Mouse (Mus musculus) neutrophil, adult 5-6 weeks (primary cell): ENCODE measurements around the gene Actg1. TPM values are rescaled to one million over a fixed set of nuclear protein-coding genes. Genes with fewer than 3 reads are reported as not detected.
"Not testable (repeated sequence)": the region's sequence is repeated elsewhere in the genome, so short reads cannot be mapped to it uniquely, and the experiment has no call there.

Experiments
- ATAC-seq: fragments of 151-379, 151-347 bp; 2 replicates; pipeline ENCODE4 v1.8.0; 2017; ENCODE audit warnings: mild to moderate bottlenecking, moderate TSS enrichment; ENCODE audit not compliant: insufficient number of reproducible peaks, poor library complexity, low FRiP score, severe bottlenecking; ENCODE audit errors: extremely low read depth
- total RNA-seq: library from RNA; stranded (forward); fragments of 200-1000 nt; gene quantifications from 2 replicates; pipeline ENCODE4 v1.2.3, GENCODE M21; 2017

Gene Actg1
- total RNA-seq, 1 experiment from 2014 or later: 1,411 TPM

DNA sequence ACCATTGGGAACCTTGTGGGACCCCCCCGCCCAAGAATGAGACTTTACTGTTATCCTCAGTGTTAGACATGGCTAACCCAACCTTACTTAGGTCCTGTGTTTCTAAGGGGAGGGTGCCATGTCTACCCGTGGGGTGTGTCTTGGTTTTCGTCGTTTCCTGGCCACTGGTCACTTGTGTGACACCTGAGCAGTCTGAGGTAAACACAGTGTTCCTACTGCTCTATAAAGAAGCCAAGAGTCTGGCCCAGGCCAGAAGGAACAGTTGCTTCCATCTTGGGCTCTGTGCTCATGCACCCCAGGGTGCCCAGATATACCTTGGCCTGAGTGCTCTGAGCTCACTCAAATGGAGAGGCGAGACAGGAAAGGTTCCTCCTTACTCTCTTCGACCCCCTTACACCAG, 14.5 kb upstream of the Actg1 start:
- ATAC-seq: no peak

DNA sequence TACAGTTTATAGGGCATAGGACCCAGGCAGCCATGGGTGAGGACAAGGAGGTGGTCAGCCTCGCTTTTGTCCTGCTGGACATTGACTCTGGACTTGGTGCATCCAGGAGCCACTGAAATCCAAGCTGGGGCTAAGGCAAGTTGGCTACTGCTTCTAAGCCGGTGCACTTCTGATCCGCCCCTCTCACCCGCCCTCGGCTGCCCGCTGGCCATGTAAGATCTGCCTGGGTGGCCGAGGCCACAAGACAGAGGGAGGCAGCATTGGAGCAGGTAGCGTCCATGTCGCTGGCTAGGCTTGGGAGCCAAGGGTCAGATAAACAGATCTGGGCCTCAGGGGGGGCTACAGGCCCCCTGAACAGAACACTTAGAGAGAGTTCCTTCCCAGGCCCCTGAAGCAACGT, 13.0 kb upstream of the Actg1 start, which contains the start of gene Fscn2:
Fscn2 (plus strand) TSS at position 240 of the 400 bp plus-strand sequence.
- no peak for ATAC-seq

DNA sequence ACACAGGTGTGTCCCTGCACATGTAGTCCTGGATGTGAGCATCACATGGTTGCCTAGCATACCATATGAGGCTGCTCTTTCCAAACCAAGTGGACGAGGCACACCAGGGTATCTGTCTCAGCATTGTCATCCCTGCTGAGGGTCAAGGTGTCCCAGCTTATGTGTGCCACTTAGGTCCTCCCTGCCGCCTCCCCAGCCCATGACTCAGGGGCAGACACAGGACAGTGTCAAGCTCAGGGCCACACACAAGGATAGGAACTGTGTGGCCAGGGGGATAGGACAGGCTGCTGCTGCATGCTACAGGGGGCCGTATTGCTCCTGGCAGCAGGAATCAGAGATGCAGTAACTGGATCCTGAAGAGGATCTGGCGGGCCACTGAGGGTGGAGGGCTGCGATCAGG, 12.4 kb upstream of the Actg1 start:
- no peak for ATAC-seq

DNA sequence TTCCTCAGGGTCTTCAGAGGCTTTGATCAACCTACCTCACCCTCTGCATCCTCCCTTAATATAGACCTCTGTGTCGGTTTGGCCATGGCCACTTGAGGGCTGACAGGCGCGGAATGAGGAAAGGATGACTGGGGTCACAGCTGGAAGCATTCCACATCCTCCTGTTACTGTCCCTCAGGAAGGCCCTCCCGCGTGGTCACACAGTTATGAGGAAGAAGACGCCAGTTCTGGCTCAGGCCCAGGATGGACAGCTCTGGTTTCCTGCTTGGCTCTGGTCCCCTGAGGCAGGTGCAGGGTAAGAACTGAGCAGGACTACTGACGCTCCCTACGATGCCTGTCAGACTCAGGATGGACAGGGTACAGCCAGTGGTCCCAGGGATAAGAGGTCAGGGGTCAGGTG, 11.7 kb upstream of the Actg1 start:
- no peak for ATAC-seq

DNA sequence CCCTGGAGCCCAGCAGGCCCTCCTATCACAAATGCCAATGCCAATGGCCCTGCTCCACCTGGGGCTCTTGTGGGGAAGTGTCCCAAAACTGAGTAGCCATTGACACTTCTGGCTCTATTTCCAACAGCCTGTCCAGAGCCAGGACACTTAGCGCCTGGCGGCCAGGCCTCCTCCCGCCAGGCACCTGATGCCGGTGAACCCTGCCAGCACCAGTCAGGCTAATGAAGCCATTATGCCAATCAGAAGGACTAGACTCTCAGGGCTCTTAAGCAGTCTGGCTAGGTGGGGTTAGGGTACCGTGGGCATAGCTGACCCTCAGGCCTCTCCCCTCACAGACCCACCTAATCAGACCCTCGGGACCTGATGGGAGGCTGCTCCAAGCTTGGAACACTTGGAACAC, 11.0 kb upstream of the Actg1 start:
- ATAC-seq: no peak

DNA sequence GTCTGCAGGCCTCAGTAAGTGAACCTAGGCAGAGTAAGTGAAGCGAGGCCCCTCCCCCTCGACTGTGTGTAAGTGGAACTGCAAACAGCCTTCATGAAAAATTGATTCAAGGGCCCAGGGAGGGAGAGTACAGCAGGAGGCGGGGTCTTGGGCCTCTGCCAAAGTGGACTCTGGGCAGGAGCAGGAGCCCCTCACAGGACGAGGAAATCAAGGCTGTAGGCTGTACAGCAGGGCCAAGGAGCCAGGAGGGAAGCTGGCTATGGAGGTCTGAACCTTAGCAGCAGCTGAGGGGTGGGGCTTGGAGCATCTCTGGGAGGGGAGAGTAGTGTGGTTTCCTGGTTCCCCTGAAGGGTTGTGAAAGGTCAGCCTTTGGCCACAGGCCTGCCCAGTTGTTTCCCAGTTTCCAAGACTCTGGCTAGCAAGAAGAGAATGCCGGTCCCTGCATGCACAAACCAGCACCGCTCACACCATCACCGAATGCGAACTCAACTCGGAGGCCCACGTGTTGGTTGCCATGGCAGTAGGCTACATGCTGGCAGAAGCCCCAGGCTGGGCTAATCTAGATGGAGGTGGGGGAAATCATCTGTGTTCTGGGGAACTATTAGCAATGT, 9.6 kb upstream of the Actg1 start:
- peak; percentile 21; the same call in 1 of the 2 replicates for ATAC-seq

DNA sequence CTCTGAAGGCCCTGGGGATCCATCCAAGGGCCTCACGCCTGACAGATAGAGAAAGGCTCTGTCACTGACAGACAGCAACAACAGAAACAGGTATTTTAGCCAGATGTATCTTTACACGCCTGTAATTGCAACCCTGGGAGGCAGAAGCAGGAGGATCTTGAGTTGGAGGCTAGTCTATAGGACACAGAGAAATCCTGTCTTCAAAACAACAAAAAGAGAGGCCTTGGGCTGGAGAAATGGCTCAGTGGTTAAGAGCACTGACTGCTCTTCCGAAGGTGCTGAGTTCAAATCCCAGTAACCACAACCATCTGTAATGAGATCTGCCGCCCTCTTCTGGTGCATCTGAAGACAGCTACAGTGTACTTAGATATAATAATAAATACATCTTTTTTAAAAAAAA, 8.6 kb upstream of the Actg1 start:
- no peak for ATAC-seq

DNA sequence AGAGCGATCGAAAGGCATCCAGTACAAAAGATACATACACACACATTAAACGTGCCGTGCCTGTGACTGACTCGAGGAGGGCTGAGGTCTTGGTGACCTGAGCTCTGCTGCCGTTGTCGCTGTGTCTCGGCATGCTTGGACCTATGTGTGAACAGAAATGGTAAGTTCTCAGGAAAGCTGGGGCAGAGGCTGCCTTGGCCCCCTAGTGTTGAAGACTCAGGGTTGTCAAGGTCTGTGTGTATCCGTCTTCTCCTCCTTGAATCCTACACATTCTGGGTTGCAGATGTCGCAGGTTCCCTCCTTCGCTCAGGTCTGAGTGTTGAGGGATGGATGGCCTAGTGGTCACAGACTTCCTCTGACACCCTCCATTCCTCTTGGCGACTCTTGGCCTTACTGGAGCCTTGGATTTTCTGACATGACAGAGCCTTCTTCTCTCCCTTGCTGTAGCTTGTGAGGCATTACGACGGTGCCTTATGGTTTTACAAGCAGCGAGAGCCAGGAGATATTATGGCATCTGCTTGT, 8.0 kb upstream of the Actg1 start:
- ATAC-seq: no peak

DNA sequence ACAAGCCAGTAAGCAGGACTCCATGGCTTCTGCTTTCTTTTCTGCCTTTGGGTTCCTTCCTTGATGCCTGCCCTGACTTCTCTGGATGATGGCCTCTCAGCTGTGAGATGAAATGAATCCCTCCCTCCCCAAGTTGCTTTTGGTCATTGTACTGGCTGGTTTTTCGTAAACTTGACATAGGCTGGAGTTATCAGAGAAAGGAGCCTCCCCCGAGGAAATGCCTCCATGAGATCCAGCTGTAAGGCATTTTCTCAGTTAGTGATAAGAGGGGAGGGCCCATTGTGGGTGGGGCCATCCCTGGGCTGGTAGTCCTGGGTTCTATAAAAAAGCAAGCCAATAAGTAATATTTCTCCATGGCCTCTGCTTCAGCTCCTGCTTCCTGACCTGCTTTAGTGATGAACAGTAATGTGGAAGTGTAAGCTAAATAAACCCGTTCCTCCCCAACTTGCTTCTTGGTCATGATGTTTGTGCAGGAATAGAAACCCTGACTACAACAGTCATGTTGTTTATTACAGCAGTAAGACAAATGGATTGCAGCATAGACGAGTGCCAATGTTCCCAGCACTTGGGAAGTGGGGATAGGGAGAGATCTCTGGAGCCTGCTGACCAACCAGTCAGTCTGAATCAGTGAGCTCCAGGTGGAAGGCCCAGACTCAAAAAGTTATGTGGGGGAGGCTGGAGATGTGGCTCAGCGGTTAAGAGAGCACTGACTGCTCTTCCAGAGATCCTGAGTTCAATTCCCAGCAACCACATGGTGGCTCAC, 7.1 kb upstream of the Actg1 start:
- ATAC-seq: no peak

DNA sequence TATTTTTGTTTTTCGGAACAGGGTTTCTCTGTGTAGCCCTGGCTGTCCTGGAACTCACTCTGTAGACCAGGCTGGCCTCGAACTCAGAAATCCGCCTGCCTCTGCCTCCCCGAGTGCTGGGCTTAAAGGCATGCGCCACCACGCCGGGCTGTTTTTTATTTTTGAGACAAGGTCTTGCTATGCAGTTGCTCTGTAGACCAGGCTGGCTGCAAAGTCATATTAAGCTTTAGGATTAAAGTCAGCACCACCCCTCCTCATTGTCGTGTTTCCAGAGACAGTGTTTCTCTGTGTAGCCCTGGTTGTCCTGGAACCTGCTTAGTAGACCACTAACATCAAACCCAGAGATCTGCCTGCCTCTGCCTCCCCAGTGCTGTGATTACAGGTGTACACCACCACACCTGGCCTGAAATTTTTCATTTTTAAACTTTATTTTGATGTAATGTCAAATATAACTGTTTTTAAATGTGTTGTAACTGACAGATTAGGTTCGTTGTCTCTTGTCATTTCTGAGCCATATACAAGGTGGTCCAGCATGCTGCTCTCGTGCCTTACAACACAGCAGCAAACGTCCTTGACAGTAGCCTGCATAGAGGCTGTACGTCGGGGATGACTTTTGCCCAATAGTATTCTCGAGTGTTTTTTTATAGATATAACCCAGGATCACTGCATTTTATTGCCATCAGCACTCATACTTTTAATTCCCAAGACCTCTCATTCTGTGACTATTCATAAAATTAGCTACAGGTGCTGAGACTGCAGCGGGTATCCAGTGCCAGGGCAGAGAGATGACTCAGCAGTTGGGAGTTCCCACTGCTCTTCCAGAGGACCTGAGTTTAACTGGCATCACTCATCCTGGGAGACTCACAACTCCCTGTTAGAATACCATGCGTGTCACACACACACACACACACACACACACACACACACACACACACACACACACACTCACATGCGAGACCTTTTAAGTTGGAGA, 6.2 kb upstream of the Actg1 start:
- ATAC-seq: no peak

DNA sequence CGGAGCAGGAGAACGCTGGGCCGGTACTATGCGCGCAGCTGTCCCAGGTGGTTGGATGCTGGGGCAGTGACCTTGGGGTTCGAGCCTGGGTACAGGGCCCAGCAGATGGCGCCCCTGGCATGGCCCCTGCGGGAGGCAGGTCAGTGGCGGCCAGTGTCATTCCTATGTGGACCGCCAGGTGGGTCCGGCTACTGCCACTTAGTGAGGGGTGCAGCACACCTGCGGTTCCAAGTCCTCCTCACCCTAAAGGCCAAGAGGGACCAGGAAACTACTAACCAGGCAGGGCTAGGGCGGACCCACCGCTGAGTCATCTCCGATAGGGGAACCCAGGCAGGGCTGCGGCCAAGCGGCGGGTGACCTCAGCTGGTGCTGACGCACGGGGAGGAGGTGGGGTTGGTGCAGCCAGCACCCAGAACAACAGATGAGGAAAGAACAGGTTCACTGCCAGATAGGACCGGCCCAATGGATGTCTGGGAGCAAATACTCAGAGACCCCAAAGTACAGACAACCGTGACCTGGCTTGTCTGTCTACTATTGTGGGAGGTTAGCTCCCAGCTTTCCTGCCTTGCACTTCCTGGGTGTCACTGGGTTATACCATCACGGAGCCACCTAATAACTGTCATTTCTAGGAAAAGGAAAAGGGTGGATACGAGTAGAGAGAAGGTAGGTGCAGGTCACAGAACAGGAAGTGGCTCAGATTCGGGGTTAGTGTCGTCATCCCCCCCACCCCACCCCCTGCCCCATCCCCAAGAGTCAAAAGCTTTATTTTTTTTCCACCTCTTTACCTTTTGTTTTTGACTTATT, 5.4 kb upstream of the Actg1 start:
- ATAC-seq: peak; percentile 79

DNA sequence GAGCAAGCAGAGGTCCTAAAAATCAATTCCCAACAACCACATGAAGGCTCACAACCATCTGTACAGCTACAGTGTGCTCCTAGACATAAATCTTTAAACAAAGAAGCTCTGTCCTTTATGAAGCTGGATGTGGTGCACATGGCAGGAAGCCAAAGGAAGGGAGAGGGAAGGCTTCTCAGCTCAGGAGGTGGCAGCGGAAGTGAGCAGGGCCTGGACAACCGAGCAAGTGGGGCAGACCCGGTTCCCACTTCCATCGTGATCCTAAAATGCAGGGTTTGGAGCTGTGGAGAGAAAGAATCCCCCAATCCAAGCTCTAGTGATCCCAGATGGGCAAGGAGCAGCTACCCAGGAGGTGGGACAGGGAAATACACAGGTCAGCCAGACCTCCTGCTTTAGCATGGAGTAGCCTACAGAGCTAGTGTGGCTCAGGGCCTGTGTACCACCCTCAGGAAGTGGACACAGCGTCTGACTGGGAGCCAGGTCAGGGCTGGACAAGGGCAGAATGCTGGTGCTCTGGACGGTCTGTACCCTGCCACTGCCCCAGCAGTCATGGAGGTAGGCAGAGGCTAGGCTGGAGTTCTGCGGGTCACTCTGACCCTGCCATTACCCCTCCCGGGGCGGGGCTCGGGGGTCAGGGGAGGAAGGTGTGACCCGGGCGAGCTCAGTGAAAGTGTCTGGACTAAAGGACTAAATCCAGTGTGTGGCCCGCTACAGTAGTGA, 4.4 kb upstream of the Actg1 start:
- no peak for ATAC-seq

DNA sequence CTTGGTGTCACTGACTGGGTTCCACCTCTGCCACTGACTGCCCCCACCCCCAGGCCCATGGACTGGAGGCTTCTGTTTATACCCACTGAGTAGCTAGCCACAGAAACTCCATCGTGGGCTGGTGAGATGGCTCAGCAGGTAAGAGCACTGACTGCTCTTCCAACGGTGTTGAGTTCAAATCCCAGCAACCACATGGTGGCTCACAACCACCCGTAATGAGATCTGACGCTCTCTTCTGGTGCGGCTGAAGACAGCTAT, 3.7 kb upstream of the Actg1 start:
- not testable (repeated sequence) for ATAC-seq

DNA sequence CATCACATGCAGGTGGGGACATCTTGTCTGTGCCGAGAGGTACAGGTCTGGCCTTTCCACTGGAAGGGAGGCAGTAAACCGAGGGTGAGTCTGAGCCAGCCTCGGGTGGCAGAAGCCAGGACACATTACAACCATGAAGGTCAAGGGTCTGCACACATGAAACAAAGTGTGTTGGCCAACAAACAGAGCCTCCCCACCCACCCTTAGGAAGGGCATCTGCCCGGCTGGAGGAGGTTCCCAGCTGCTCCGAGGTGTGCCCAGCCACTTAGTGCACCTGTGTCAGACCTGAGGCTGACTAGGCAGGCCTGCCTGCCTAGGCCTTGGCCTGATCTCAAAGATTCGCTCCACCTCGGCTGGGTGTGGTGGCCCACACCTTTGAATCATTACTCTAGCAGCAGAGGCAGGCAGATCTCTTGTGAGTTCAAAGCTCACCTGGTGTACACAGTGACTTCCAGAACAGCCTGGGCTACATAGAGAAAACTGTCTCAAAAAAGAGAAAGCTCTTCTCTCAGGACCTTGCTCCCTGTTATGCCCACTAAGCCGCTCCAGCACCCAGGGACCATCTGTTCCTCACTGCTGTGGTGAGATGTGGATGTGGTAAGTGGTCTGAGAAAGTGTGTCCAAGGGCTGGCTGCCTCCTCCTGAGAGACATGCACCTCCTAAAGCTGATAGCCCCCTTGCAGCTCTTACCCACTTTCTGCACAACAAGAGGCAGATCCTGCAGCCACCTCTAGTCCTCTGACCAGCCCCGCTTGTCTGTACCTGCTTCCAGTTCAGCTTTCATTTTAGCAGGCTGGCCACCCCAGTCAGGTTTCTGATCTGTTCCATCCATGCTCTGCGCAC, 3.1 kb upstream of the Actg1 start:
- ATAC-seq: no peak

DNA sequence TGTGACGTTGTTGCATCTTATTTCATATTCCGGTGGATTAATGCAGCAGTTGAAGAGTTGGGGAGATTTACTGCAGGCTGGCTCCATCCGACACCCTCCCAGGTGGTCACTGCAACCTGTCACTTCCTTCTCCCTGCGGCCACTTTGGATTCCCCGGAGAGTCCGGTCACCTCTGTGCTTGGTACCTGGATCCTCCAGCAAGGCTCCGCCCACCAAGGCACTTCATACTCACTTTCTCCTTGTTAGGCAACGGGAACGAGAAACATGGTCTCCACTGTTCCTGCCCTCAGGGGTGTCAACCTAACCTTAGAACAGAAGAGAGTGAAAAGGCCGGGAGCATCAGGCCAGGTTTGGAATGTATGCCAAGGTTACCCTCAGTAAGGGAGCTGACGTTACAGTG, 2.4 kb upstream of the Actg1 start:
- ATAC-seq: no peak

DNA sequence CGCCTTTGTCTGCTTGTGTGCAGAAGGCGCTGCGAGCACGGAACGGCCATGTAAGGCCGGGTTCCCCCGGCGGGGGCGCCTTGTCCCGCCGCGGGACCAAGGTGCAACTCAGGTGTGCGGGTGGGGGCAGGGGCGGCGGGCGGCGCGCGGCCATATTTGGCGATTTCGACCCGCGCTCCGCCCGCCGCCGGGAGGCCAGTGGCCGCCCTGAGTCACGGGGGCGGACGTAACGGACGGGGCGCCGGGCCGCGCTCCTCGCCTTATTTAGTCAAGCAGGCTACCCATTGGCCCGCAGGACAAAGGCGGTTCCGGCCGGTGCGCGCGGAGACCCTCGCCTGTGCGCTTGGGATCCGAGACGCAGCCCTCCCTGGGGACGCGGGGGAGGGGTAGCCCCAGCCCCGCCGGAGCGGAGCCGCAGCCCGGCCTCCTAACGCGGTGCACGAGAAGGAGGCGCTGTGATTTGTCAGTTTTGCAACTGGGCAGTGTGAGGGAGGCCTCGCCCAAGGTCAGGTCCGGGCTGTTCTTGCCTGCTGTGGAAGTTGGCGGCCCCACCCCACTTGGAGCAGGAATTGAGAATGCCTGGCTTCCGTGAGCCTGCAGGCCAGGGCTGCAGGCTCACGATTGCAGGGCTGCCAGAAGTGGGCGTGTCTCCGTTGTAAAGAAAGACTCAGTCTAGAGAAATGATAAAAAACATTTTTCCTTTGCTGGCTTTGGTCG, 1.8 kb upstream of the Actg1 start:
- peak; percentile 10 for ATAC-seq
